Mouse (Mus musculus) erythroblast, embryonic 14.5 days (primary cell): ENCODE measurements around the gene Tmem9.

Experiments used
- GATA1 ChIP-seq: IDR thresholded peaks from 2 replicates; pipeline ENCODE4 v1.6.1; 2012; ENCODE audit warnings: low read length, inconsistent platforms, mixed read lengths
- TAL1 ChIP-seq: IDR thresholded peaks from 3 replicates; pipeline ENCODE4 v1.6.1; 2012; ENCODE audit warnings: low read length, inconsistent platforms, mixed read lengths

DNA sequence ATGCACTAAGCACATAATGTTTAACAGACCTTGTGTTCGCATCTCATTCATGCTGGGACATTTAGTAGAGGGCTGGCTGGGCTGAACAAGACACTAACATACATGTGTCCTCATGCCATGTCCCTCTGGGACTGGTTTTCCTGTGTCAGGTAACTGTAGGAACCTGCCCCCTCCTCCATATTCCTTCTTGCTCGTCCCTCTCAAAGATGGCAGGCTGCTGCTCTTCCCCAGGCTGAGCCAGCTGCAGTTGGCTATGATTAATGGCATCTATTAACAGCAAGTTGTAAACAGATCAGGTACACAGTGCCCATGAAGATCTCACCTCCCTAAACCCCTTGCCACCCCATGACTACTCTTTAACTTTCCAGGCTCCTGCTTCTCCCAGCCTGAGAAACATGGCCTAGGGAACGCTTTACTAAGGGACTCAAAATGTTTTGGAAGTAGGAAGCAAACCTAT is 1.6 kb upstream of the Tmem9 start, which contains the start of gene Igfn1:
- no peak for TF ChIP-seq GATA1
- no peak for TF ChIP-seq TAL1
